Mouse (Mus musculus) layer of hippocampus, postnatal 25 days (tissue): ENCODE data around the gene Tiam1. TPM values are rescaled to one million over a fixed set of nuclear protein-coding genes. Genes with fewer than 3 reads are reported as not detected.

Experiments used
- DNase-seq, 2 experiments: peaks; one replicate each; pipeline ENCODE4 v3.0.0; 2022; ENCODE audit warnings: mixed read lengths in 2 of 2, low spot score in 1 of 2; ENCODE audit errors: extremely low spot score in 1 of 2
- total RNA-seq, 2 experiments: library from RNA; stranded (reverse); gene quantifications; 2 replicates each; pipeline ENCODE4 v1.2.3; 2021

Gene Tiam1
- total RNA-seq, 2 experiments from 2014 or later: 93.4 to 114 TPM

DNA sequence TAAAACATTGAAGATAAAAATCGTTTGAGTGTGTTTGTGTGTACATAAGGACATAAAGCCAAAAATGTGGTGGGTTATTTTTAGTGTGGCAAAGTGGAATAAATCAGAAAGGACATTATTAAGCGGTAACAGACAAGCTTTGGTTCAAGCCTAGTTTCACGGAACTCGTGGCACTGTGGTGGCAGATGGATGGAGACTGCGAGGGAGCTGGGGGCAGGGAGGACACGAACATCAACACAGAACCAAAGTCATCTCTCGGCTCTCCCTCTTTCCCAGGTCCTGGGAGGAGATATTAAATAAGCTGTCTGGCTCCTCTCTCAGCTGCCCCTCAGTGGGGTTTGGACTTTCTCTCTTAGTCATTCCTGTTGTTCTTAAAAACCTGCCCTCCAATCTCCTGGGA is 215.0 kb downstream of the Tiam1 start:
- DNase-seq: no peak

DNA sequence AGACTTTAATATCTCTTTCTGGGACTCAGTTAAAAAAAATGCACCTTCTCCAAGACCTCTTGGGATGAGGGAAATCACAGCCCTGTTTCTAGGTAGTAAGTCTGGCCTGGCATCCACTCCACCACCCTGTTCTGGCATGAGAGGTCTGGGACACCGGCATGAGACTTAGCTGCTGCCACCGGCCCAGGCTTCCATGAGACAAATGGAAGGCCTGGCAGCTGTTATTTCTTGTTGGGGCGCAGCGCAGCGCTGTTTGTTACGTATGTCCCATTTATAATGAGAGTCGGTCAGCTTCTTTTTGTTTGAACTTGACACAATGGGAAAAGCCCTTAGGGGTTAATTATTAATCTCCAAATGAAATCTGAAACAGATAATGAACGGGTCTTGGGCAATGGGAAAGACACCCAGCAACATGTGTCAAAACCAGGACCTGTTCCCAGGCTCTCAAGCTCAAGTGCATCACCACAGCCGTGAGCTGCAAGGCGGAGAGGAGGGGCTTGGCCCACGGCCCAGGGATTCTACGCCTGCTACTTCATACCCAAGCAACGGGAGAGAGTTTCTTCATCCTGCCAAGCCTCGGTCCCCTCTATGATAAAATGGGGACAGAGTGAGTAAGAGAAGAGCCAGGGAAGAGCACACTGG is 219.2 kb downstream of the Tiam1 start:
- no peak for DNase-seq

DNA sequence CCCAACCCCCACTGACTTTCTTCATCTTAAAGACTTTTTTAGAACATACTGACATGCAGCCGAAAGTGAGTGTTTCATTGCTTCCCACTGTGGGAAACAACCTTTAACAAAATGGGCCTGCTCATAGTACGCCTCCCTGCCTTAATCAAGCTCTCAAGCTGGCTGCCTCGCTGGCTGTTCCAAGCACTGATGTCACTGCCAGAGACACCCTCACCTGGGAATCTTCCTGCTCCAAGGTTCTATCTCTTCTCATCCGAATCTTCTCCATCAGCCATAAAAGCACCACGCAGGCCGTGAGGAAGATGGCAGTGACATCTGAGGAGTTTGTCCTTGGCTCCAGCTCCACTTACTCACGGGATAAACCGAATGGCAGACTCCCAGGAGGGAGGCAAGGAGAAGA is 220.3 kb downstream of the Tiam1 start:
- DNase-seq: no peak

DNA sequence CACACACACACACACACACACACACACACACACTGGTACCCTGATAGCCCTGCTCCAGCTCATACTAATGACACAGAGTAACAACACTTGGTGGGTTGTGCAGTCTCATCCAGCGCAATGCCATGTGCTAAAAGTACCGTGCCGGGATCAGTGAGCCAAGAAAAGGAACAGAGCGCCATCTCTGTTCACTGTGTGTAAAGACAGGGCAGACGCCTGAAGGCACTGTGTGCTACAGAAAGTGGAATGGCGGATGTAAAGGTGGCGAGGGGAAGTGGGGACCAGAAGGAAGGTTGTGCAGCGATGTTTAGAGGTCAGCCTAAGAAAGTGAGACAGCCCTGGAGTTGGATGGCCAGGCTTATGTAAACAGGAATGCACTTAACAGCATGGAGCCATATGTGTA is 221.1 kb downstream of the Tiam1 start:
- DNase-seq: no peak

DNA sequence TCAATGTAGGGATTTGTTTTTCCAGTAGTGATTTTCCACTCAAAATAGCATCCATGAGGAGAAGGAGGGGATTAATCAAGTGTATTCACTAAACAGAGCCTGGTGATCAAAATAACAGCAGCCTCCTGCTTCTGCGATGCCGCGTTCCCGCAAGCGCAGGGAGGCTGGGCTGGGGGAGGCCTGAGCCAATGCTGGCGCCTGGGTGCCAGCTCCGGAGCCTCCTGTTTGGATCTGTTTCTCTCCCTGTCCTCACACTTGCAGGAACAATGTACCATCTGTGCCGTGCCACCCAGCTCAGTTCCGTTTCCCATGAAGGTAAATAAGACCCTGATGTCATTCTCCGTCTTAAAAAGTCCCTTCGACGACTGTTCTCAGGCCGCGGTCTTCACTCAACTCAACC is 222.2 kb downstream of the Tiam1 start:
- DNase-seq: peak in 1 of 2 experiments; percentile 43

DNA sequence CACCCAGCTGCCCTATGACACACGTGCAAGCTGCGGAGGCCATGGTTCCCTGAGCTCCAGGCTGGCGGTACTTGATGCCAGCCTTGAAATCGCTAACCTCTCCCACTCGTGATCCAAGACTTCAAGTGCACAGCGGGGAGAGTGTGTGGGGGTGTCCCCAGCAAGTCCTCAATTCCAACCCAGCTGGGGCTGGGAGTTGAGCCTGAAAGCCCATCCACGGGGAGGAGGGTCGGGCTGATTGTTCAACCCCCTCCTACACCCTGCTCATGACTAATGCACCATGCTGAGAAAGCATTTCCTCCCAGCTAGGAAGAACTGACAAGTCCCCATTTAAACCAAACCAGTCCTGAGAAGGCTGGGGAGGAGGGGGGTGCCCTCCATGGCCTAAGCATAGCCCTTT is 223.2 kb downstream of the Tiam1 start:
- DNase-seq: no peak

DNA sequence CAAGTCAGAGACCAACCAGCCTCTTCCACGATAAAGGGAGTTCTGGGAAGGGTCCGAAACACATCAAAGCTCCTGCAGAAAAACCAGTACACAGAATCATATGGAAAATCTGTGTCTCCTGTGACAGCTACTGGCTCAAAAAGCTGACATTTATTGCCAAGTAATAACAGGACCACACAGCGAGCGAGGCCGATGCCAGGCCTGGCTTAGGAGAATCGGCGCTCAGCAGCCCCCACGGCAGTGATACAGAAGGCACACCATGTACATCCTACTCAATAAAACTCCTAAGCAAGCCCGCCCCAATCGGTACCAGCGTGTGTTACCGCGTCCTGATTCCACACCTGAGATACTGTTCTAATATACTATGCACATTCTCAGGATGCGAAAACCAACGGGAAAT is 226.2 kb downstream of the Tiam1 start:
- no peak for DNase-seq

DNA sequence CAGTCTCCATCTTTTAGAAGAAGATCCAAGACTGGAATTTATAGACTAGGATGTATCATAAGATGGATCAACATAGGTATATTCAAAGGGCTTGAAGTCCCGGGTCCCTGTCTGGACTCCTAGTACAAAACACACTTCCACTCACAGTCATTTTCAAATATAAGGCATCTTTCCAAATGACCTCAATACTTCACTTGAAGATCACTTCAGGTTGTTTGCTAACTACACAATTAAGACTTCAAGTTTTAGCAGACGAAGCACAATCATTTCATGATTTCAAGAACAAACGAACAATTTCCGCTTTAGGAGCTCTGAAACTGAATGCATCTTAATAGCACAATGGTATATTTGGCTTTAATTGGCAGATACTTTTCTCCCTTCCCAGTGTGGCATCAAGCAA is 228.6 kb downstream of the Tiam1 start:
- DNase-seq: no peak

DNA sequence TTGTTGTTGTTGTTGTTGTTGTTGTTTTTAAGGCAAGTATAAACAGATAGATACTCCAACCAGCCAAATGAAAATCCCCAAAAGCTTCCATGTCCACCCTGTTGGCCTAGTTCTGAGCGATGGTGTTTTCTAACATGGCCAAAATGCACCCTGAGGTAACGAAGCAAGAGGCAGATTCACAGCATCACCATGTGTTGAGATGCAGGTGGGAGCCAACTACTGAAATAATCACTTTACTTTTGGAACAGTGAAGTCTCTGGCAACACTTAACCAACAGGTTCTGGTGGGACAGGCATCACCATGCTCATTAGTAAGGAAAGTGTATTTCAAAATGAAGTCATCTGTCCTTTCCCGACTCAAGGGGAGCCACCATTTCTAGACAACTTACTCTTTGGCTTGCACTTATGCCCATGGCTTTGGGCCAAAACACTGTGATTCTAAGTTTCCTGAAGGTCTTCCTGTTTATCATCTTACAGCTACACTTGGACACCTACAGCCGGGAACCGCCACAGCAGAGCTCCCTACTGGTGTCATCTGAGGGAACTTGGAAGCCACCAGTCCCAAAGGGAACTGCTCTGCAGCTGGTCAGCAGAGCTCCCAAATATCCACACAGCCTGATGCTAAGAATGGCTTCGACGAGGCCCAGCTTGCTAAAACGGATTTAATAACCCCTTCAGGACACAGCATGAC is 230.7 kb downstream of the Tiam1 start:
- DNase-seq: no peak

DNA sequence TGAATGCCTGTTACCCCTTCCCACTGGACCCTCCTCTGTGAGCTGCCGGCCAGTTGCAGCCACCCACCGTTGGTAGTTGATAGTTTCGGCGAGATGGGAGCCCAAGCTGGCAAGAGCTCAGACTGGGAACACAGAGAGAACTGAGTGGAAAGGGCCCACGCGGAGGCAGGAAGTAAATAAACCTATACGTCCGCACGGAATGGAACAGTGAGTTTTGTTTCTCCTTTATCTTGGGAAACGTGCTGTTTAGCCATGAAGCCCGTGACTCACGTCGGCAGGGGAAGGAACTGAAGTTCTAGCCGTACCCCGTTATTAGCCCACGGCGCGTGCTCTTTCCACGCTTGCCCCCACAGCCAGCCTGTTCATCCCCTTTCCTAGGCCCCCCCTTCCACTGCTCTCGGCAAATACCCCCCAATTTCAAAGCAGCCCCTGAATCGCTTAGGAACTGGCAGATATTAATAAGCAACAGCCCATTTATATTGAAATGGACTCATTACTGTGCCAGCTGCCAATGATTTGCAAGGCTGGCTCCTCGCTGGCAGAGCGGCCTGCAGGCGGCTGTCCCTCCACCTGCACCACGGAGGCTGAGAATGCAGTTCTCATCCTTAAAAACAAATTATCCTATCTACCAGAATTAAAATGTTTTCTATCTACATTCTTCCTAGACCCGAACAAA is 234.0 kb downstream of the Tiam1 start:
- DNase-seq: no peak

DNA sequence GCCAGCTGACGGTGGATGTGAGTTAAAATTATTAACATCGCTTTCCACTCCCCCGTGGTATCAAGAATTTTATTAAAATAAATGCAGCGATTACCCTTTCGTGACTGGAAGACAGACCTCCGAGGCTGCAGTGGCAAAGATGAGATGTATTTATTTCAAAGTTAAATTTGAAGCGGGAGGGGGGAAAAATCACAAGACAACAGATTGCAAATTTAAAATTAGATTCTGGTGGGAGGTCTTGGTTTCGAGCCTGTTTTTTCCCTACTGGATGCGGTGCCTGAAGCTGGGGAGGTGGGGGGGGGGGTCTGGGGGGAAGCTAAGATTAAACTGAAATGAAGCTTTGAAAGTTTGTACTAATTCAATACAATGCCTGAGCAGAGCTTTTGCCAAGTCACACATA is 235.9 kb downstream of the Tiam1 start:
- DNase-seq: no peak

DNA sequence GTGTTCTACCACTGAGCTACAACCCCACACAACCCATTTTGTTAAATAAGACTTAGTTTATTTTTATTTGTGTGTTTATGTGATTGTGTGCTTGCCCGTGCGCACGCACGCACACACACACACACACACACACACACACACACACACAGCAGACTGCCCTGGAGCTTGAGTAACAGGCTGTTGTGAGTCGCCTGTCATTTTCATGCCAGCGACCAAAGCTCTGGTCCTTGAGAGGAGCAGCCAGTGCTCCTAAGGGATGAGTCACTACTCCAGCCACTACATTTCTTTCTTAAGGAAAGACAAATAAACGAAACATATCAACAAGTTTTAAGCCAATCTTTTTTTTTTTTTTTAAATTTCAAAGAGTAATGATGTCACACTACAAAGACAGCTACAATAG is 236.7 kb downstream of the Tiam1 start:
- DNase-seq: no peak

DNA sequence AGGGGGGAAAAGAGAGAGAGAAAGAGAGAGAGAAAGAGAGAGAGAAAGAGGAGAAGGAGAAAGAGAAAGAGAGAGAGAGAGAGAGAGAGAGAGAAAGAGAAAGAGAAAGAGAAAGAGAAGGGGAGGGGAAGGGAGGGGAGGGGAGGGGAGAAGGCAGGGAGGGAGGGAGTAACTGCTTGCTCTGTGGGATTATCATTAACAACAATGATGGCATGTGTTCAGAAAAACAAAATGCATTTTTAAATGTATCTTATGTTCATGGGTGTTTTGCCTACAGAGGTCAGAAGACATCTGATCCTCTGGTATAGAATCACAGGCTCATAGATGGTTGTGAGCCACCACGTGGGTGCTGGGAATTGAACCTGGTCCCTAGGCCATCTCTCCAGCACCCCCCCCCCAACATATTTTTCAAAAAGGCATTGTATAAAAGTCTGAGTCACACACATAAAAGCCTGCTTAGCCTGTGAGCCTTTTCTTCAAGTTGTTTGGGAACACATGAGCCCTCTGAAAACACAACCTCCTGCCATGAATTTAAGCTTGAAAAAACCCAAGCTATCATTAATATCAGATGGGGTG is 237.8 kb downstream of the Tiam1 start:
- no peak for DNase-seq

DNA sequence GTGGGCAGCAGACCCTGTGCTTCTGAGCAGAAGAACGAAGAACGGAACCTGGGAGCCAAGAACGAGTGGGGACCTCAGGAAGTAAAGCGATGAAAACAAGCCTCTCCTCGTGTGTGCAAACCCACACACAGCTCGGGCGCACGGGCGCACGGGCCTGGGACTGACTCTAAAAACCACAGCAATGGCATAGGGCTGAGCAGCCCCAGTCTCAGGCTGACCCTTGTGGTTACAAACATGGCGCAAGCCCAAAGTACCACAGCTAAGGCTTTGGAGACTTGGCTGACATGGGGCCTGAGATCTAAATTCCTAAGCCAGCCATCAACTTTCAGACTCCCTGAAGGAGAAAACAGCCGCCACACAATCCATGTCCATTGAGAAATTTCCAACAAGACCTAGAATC is 239.4 kb downstream of the Tiam1 start:
- no peak for DNase-seq

DNA sequence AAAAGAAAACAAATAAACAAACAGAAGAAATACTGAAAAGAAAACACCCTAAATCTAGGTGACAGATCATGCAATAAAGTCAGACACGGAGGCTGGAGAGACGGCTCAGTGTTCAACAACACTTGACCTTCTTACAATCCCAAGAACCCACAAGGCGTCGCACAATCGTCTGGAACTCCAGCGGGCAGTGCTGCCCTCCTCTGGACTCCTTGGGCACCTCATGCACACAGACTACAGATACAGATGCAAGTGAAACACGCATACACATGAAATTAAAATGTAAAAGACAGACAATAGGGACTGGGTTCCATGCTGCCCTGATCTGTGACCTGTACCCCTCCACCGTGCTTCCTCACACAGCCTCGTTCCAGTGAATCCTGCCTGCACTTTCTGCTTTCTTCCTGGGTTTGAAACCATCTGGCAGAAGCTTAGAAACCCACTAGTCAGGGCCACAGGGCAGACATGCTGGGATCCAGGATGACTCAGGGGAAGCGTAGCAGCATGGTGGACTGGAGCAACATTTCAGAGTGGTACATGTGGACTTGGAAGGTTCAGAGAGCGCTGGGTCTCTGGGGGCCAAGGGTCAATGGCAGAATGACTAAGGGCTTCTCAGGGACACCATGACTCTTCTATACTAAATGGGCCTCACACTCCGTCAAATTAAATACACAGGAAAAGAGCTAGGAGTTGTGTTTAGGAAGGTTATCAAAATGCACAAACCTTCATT is 240.8 kb downstream of the Tiam1 start:
- no peak for DNase-seq

DNA sequence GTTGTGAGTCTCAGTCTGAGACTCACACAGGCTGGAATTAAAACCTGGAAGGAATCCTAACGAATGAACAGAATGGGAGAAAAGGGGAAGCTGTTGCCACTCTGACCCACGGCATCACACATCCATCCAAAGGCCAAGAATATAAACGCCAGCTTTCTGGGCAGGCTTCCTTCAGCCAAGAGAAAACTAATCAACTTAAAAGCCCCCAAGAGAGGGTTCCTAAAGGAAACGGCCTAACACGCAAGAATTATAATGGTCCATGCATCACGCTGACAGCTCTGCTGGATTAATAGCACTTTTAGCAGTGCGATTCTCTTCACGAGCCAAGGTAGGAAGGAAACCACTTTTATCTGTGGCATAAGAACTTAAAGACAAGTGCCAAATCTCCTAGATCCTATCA is 242.9 kb downstream of the Tiam1 start:
- DNase-seq: no peak

DNA sequence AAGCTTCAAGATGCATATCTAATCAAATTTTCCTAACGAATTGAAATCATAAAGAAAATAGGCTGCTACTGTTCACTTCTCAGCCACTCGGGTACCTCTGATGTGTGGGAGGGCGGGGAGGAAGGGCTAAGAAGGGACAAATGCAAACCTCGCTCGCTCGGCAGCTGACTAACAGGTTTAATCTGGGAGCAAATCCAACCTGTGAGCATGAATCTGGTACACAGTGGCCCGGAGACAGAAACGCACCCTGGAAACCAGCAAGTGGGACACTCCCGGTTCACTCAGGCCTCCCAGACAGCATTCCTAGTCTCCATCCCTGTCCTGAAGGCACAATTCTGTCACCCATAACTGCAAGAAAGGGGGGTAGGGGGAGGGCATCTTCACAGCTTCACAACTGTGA is 244.4 kb downstream of the Tiam1 start:
- DNase-seq: no peak

DNA sequence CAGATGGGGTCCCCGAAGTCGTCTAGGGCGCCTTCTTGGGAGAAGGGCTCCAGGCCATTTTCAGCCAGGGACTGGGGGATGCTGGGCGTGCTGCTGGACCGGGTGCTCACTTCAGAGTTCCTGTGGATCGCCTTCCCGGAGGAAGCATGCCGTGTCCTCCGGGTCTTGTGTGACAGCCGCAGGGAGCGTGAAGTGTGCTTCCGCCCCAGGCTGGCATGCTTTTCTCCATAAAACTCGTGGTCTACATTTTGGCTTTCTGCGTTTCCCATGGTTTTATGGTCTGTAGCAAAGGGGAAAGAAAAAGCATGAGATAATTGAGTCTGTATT is 245.3 kb downstream of the Tiam1 start:
- DNase-seq: no peak

DNA sequence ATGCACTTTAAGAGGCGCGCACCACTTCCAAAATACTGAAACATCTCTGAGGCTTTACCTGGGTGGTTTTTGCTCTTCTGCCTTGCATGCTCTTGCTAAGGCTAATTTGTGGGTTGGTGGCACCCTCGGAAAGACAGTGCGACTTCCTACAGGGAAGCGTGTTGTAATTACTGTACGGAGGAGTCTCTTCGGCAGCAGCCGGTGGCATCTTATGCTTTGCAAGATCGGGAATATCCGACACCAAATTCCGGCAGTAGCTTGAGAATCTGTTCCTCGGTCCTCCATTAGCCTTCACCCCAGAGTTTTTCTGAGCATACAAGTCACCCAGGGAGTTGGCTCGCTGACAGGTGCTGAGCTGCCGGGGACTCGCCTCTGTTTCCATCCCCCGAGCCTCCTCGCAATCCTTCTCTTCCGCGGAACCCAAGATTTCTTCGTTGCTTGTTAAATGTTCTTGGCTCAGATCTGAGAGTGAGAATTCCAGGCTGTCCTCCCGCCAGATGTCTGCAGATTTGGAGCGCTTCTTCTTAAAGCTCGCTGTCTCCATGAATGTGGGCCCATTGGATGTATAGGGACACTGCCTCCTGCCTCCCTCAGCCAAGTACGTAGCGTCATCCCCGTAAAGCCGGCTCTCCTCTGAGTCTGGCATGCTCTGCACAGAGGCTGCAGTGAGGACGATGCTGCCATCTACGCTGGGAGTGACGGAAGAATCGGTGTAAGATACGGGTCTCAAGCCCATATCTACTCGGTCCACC is 245.8 kb downstream of the Tiam1 start:
- DNase-seq: peak in 1 of 2 experiments; percentile 47

DNA sequence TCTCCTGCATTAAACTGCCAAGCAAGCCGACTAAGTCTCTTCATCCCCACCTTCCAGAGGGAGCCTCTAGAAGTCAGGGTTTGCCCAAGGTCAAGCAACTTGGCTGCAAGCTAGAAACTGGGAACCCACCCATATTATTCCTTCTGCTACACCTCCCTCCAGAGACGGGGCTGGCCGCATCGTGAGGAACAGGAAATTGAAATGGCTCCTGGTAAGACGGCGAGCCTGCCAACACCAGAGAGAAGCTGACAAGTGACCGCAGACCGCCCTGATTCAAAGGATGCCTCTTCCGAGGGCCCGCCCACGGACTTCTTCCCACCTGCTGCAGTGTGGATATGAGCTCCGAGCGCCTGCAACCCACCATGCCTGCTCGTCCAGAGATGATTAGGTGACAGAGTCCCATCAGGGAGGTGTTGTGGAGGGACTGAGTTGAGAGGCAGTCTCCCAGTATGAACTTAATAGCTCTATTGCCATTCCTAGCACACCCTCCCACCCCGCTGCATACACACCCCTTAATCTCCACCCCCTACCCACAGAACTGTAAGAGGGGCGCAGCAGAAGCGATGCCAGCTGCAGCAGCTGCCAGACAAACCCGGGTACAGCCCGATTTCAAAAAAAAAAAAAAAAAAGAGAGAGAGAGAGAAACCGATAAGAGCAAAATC is 246.6 kb downstream of the Tiam1 start:
- DNase-seq: no peak
